Mouse (Mus musculus) spleen, adult 2 months (tissue): Measurements from ENCODE around the gene Pitpnb.

Experiments
- CTCF ChIP-seq: fragments of 200-500 bp; IDR thresholded peaks from 2 replicates; pipeline ENCODE4 v1.5.1; 2011; ENCODE audit warnings: mild to moderate bottlenecking, inconsistent platforms; ENCODE audit not compliant: insufficient read depth, insufficient read length, insufficient replicate concordance; ENCODE audit errors: extremely low read depth
- POLR2A ChIP-seq: fragments of 200-500 bp; IDR thresholded peaks from 2 replicates; pipeline ENCODE4 v1.6.1; 2011; ENCODE audit warnings: low read depth, low read length, inconsistent platforms

DNA sequence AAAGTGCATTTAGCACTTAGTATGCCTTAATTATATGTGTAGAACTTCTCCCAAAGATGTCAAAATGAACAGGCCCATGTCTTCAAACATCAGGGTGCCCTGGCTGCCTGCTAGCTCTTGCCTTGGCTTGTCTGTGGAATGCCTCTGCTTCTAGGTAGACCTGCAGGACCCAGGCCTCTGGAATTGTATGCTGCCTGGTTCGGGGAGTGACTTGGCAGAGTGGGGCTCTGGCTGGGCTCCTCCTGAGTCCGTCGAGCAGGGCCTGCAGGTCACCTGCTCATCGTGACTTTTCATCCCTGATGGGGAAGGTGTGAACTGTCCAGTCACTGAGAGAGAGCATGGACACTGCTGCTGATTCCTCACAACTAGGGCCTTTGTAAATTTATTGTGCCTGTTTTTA is 45.1 kb downstream of the Pitpnb start:
- no peak for TF ChIP-seq CTCF
- no peak for TF ChIP-seq POLR2A
